Mouse (Mus musculus) MEL (cell line): Measurements from ENCODE around the gene Tnfrsf12a.
A peak's percentile ranks its signal among the peaks of the same experiment; 100 is the strongest.

Experiments
- CTCF ChIP-seq, 3 experiments: IDR thresholded peaks in 2 of 3; conservative IDR thresholded peaks in 1 of 3; 2 replicates each; pipeline ENCODE4 v1.5.1; 2011 to 2012; ENCODE audit warnings: low read length in 3 of 3, low read depth in 2 of 3, mild to moderate bottlenecking in 2 of 3, improper control_type of control experiment in 1 of 3, inconsistent platforms in 1 of 3, mixed read lengths in 1 of 3, moderate library complexity in 1 of 3; ENCODE audit not compliant: control insufficient read depth in 1 of 3, insufficient read depth in 1 of 3, poor library complexity in 1 of 3, severe bottlenecking in 1 of 3
- E2F4 ChIP-seq: IDR thresholded peaks from 2 replicates; pipeline ENCODE4 v1.6.1; 2011; ENCODE audit warnings: low read depth, low read length, improper control_type of control experiment, borderline replicate concordance
- GABPA ChIP-seq: IDR thresholded peaks from 2 replicates; pipeline ENCODE4 v1.6.1; 2012; ENCODE audit warnings: low read depth, mild to moderate bottlenecking, inconsistent platforms, low read length, improper control_type of control experiment, moderate library complexity
- GATA1 ChIP-seq: IDR thresholded peaks from 2 replicates; pipeline ENCODE4 v1.6.1; 2011; ENCODE audit warnings: low read depth, low read length, improper control_type of control experiment
- MAX ChIP-seq: IDR thresholded peaks from 2 replicates; pipeline ENCODE4 v1.6.1; 2011; ENCODE audit warnings: low read length, improper control_type of control experiment
- NELFE ChIP-seq: IDR thresholded peaks from 2 replicates; pipeline ENCODE4 v1.6.1; 2011; ENCODE audit warnings: low read depth, low read length, improper control_type of control experiment
- NRF1 ChIP-seq: IDR thresholded peaks from 2 replicates; pipeline ENCODE4 v1.6.1; 2014; ENCODE audit warnings: low read depth, mild to moderate bottlenecking, inconsistent platforms, low read length, improper control_type of control experiment, moderate library complexity; ENCODE audit not compliant: poor library complexity, insufficient read depth, severe bottlenecking
- TAL1 ChIP-seq: IDR thresholded peaks from 2 replicates; pipeline ENCODE4 v1.6.1; 2012; ENCODE audit warnings: mild to moderate bottlenecking, inconsistent platforms, low read length, moderate library complexity, mixed read lengths
- UBTF ChIP-seq: IDR thresholded peaks from 2 replicates; pipeline ENCODE4 v1.6.1; 2012; ENCODE audit warnings: low read depth, mild to moderate bottlenecking, inconsistent platforms, low read length, improper control_type of control experiment, moderate library complexity, borderline replicate concordance; ENCODE audit not compliant: insufficient read depth
- USF1 ChIP-seq: IDR thresholded peaks from 2 replicates; pipeline ENCODE4 v1.6.1; 2014; ENCODE audit warnings: low read depth, mild to moderate bottlenecking, inconsistent platforms, low read length, improper control_type of control experiment, moderate library complexity

DNA sequence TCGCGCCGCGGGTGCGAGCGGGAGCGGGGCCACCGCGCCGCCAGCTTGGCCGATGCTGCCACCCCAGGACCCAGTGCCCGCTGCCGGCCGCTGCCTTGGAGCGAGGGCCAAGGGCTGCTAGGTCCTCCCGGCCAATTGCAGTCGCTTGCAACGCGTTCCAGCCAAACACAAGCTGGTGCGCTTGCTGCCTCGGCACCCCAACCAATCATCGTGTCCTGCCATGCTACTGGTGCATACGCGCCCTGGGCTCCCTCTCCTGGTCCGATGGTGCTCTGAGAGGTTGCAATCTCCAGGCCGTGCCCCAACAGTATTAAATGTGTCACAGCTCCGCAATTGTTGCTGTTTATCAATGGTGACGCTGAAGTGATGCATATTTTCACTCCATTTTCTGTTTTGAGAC lies 22.8 kb upstream of the Tnfrsf12a start:
- TF ChIP-seq GATA1 (no peak), E2F4 (no peak), MAX (peak; percentile 54; the same call in 1 of the 2 replicates), NRF1 (no peak), NELFE (peak; percentile 27; the same call in 1 of the 2 replicates), USF1 (no peak), CTCF (IDR thresholded peaks at IDR 0.05 in 2 of 3, conservative IDR thresholded peaks at IDR 0.05 in 1 of 3; ENCODE audit: control insufficient read depth in 1 of 3, insufficient read depth in 1 of 3, low read depth in 2 of 3, low read length in 3 of 3, poor library complexity in 1 of 3, severe bottlenecking in 1 of 3) (peak in 2 of 3 experiments; percentile 64 to 67; a peak in 5 of 6 replicates), TAL1 (no peak), UBTF (peak; percentile 91; the same call in 1 of the 2 replicates), GABPA (no peak)
